ENCODE assay signal across 9 mouse cellular contexts in the genomic region with DNA sequence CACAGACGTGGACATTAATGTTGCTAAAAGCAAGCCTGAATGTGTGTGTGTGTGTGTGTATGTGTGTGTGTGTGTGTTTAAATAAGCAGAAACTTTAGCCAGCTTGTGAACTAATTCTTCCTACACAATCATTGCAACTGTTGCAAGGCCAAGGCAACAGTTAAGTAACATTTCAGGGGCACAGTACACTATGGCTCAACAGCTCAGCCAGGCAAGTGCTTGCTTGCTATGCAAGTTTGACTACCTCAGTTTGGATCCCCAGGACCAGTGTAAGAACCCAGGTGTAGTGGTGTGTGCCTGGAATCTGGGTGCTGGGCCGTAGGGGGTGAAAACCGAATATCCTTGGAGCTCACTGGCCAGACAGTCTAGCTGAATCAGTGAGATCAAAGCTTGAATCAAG. TPM values are rescaled to one million over a fixed set of nuclear protein-coding genes. Genes with fewer than 3 reads are reported as not detected.
DNase-seq lines count a peak whose midpoint lies in the region; ATAC-seq lines count a peak whose summit lies in the region.
"Had no signal": no experiment of that assay in that cellular context is flagged by ENCODE, and none has a peak within 500 bp of the region (broad histone marks: within the 10 kb centered on the region; RNA-seq: fewer than 3 reads in every experiment).

No protein-coding gene starts in this region.

- peak overlapping the region; percentile 79 for H3K4me3 ChIP-seq in kidney, embryonic 16.5 days (ENCODE audit: low read length)
- peak overlapping the region; percentile 81 for H3K4me3 ChIP-seq in embryonic facial prominence, embryonic 10.5 days
- H3K4me3 ChIP-seq in intestine, embryonic 15.5 days (replicated peaks), result no peak overlapping the region
- 0 out of 2 replicates have a peak overlapping the region, but pooled peaks have one; percentile 8 for H3K4me3 ChIP-seq in midbrain, embryonic 14.5 days (replicated peaks; ENCODE audit: low read depth, low read length)

- WGBS in kidney, embryonic 16.5 days, result 41% methylated on average over 3 of the region's 3 CpGs
- 58% methylated on average over 3 of the region's 3 CpGs for WGBS in embryonic facial prominence, embryonic 10.5 days
- WGBS in intestine, embryonic 15.5 days, result 59% methylated on average over 3 of the region's 3 CpGs
- WGBS in midbrain, embryonic 14.5 days, result 74% methylated on average over 3 of the region's 3 CpGs

- peak overlapping the region; percentile 72 for H3K4me2 ChIP-seq in kidney, embryonic 16.5 days (replicated peaks; ENCODE audit: low read depth, low read length)
- H3K4me2 ChIP-seq in intestine, embryonic 15.5 days (replicated peaks), result peak overlapping the region; percentile 74
- H3K4me2 ChIP-seq in midbrain, embryonic 14.5 days (ENCODE audit: low read length), result peak overlapping the region; percentile 85

- no peak overlapping the region for H3K9ac ChIP-seq in kidney, embryonic 16.5 days (replicated peaks; ENCODE audit: low read length)
- H3K9ac ChIP-seq in intestine, embryonic 15.5 days, result no peak overlapping the region
- H3K9ac ChIP-seq in midbrain, embryonic 14.5 days (replicated peaks; ENCODE audit: low read length), result no peak overlapping the region

- H3K9me3 ChIP-seq in kidney, embryonic 16.5 days (ENCODE audit: low read length), result no peaks in the 10 kb centered on the region
- H3K9me3 ChIP-seq in embryonic facial prominence, embryonic 10.5 days, result no peaks in the 10 kb centered on the region
- H3K9me3 ChIP-seq in intestine, embryonic 15.5 days, result no peaks in the 10 kb centered on the region
- H3K9me3 ChIP-seq in midbrain, embryonic 14.5 days (ENCODE audit: control insufficient read depth, low read length), result no peaks in the 10 kb centered on the region

- no peaks in the 10 kb centered on the region for H3K27me3 ChIP-seq in kidney, embryonic 16.5 days (ENCODE audit: insufficient read depth, low read length)
- no peaks in the 10 kb centered on the region for H3K27me3 ChIP-seq in embryonic facial prominence, embryonic 10.5 days (replicated peaks; ENCODE audit: low read depth, poor library complexity, severe bottlenecking)
- H3K27me3 ChIP-seq in intestine, embryonic 15.5 days (replicated peaks), result no peaks in the 10 kb centered on the region
- H3K27me3 ChIP-seq in midbrain, embryonic 14.5 days (ENCODE audit: control insufficient read depth, insufficient read depth, low read length), result no peaks in the 10 kb centered on the region

- ATAC-seq in kidney, embryonic 16.5 days (ENCODE audit: low FRiP score, low TSS enrichment), result no peak
- ATAC-seq in intestine, embryonic 15.5 days, result no peak
- ATAC-seq in midbrain, embryonic 14.5 days (ENCODE audit: low FRiP score, low TSS enrichment), result no peak

- H3K27ac ChIP-seq in kidney, embryonic 16.5 days (ENCODE audit: low read length), result no peak overlapping the region
- no peak overlapping the region for H3K27ac ChIP-seq in embryonic facial prominence, embryonic 10.5 days (replicated peaks)
- H3K27ac ChIP-seq in intestine, embryonic 15.5 days, result no peak overlapping the region
- H3K27ac ChIP-seq in midbrain, embryonic 14.5 days (replicated peaks; ENCODE audit: low read depth, low read length), result no peak overlapping the region

- DNase-seq in kidney, adult 9 months, result no peak
- no peak for DNase-seq in embryonic facial prominence, embryonic 10.5 days (ENCODE audit: low spot score)
- DNase-seq in midbrain, embryonic 14.5 days, result no peak
- no peak for DNase-seq in MN1 (ENCODE audit: low spot score)
- DNase-seq in spleen, adult 12 weeks (ENCODE audit: low spot score), result no peak
- no peak for DNase-seq in natural killer cell, adult 2 months (ENCODE audit: low spot score in 2 of 2)
- DNase-seq: gastrocnemius, postnatal 25 days had no signal

- H3K36me3 ChIP-seq in kidney, embryonic 16.5 days (ENCODE audit: insufficient read depth, low read length), result no peaks in the 10 kb centered on the region
- 0 out of 2 replicates have a peak, but pooled peaks cover 10% of the 10 kb centered on the region for H3K36me3 ChIP-seq in embryonic facial prominence, embryonic 10.5 days (replicated peaks)
- H3K36me3 ChIP-seq in intestine, embryonic 15.5 days, result no peaks in the 10 kb centered on the region
- no peaks in the 10 kb centered on the region for H3K36me3 ChIP-seq in midbrain, embryonic 14.5 days (ENCODE audit: control insufficient read depth, insufficient read depth, low read length)

- peaks cover 30% of the 10 kb centered on the region for H3K4me1 ChIP-seq in kidney, embryonic 16.5 days (ENCODE audit: insufficient read depth, low read length)
- H3K4me1 ChIP-seq in embryonic facial prominence, embryonic 10.5 days, result peaks cover 35% of the 10 kb centered on the region
- peaks cover 17% of the 10 kb centered on the region for H3K4me1 ChIP-seq in intestine, embryonic 15.5 days (replicated peaks)
- peaks cover 25% of the 10 kb centered on the region for H3K4me1 ChIP-seq in midbrain, embryonic 14.5 days (ENCODE audit: control insufficient read depth, insufficient read depth, low read length)

RNA-seq across cellular contexts. Expression of gene Golim4, which starts 2.6 kb away (rescaled TPM):
- polyA plus RNA-seq in kidney, embryonic 16.5 days (2015; fragmentation: Nextera tagmentation; extraction: Ambion mirVana), result 61.8 and 65.1 TPM in 2 replicates
- 47.2 and 51.0 TPM in 2 replicates for polyA plus RNA-seq in embryonic facial prominence, embryonic 10.5 days (2016; fragmentation: Nextera tagmentation; extraction: Ambion mirVana)
- 43.7 and 45.7 TPM in 2 replicates for polyA plus RNA-seq in intestine, embryonic 15.5 days (2015; fragmentation: Nextera tagmentation; extraction: Ambion mirVana)
- 15.2 and 20.6 TPM in 2 replicates for polyA plus RNA-seq in midbrain, embryonic 14.5 days (2014; fragmentation: Nextera tagmentation; extraction: Ambion mirVana)
